Mouse (Mus musculus) lung, postnatal 0 days (tissue): ENCODE data around the gene Cdkn1b.

ENCODE experiments used
- CTCF ChIP-seq: IDR thresholded peaks from 2 replicates; pipeline ENCODE4 v1.5.1; 2016; ENCODE audit warnings: antibody characterized with exemption, mild to moderate bottlenecking
- EP300 ChIP-seq: IDR thresholded peaks from 2 replicates; pipeline ENCODE4 v1.6.1; 2016; ENCODE audit warnings: antibody characterized with exemption, mild to moderate bottlenecking, control low read depth

GRCm38 (mm10) chr6:134879556-134879955 is 40.6 kb upstream of the Cdkn1b start:
- TF ChIP-seq EP300 (no peak), CTCF (no peak)
